Mouse (Mus musculus) retina, postnatal 7 days (tissue): Measurements from ENCODE around the gene C530008M17Rik.

ENCODE experiments used
- DNase-seq: peaks from one replicate; pipeline ENCODE4 v3.0.0-alpha.2; 2012; ENCODE audit warnings: low read depth, low spot score

C530008M17Rik gene

DNA sequence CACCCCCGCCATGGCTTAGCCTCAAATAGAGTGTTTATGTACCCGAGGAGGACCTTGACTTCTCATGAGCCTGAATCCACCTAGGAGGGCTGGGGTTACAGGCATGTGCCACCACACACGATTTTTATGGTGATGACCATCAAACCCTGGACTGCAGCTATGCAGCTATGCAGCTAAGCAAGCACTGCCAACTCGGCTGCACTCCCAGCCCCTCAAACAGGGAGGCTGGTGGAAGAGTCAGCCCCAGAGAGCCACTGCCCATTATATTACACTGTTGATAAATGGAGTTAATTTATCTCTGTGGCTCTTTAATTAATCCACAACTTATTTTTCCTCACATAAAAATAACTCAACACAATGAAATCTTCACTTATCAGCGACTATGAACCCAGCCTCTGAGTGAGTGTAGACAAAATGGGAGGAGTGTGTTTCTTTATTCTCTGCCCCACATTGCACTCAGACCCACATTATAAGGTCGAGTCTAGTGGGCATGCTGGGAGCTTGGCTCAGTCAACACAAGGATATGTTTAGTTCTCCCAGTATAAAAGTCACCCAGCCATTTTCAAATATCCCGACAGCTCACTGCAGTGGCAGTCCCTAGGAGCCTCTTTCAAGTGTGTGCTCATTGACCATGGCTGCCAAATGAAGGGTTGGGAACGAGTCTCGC is 117.3 kb downstream of the C530008M17Rik start:
- DNase-seq, result no peak

DNA sequence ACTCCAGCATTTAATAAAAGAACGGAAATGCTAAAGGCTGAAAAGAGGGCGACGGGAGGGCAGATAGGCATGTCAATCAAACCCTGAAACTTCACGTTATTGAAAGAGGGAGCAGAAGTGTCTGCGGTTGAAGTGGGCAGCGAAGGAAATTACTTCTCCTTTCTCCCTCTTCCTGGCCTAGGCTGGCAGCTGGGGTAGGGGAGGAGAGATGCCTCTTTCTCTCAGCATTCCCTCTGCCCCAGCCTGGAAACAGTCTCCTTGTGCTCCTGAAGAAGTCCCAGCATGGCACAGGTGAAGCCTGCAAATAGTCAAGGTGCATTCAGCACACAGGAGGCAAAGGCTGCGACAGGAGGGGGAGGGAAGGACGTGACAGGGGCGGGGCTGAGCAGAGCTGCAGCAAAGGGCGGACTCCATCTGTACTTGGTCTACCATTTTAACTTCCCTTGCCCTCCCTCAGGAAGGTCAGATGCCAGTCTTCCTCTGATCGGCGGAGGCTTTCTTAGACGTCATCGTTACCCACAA is 122.8 kb downstream of the C530008M17Rik start:
- DNase-seq, result no peak

DNA sequence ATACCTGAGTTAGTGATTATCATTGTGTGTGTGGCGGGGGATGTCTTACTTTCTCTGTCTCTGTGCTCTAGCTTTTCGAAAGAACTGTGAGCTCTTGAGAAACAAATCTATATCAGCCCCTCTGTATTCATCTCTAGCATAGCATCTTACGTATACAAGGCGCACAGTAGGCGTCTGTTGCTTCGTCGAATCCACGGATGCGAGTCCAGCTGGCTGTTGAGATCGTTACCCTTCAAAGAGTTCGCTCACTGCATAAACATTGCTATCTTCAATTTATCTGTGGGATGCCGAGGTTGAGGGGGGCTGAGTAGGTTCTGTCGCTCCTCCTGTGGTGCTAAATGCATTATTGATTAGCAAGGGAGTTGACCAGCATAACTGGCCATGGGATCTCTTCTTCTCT is 125.6 kb downstream of the C530008M17Rik start:
- no peak for DNase-seq

DNA sequence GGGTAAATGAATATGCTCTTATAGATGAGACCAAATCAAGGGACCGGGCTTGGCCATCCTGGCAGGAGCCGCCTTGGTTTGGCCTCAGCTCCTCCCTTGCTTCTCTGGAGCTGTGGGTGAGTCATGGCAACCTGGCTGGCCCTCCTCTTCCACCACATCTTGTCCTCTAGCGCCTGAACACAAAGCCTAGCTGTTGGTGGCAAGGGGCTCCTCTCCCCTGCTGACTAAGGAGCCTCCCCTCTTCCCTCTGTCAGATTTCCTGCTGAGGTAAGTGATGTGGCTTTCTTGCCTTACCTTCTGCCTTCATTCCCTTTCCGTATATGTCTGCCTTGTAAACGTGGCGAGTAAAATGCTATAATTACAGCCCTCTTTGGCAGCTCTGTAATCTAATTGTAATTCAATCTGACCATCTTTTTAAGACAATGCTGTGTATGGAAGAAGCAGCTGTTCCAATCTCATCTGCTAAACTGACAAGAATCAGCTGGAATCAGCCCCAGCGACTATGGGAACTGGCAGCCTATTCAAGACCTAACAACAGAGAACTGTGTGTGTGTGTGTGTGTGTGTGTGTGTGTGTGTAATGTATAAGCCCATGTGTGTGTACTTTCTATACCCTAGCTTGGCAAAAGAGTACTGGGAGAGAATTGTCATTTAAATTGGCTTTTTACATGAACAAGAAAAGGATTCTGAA is 126.2 kb downstream of the C530008M17Rik start:
- no peak for DNase-seq

DNA sequence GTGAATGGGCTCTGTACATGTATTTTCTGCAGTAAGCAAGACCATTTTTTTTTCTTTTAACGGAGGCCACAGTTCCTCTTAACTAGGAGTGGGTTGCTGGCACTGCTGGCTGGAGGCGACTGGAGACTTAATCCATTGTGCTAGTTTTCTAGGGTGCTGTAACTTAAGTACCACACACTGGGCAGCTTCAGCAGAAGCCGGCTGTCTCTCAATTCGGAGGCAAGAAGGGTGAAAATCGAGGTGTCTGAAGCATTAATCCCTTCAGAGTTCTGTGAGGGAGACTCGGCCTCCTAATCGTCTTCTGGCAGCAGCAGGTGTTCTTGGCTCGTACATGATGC is 126.8 kb downstream of the C530008M17Rik start:
- DNase-seq, result no peak

- no peak for DNase-seq
These were observed 127.9 kb downstream of the C530008M17Rik start for GRCm38 (mm10) chr5:76784151-76784723.

DNA sequence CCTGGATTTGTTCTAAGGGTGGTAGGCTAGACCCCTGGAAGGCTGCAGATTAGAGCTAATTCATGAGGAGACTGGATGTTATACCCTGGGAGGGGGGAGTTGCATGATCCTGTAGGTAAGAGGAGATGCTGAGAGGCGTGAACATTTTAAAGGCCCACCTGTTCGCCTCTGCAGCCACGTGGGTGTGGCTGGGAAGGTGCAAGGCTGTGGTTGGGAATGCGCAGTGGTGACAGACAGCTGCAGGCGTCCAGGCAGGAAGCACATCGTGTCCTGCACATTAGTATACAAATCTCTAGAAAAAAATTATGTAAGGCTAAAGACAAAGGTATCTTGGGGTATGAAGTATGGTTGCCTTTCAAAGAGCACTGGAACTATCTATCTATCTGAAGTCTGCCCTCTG is 128.7 kb downstream of the C530008M17Rik start:
- DNase-seq, result no peak

DNA sequence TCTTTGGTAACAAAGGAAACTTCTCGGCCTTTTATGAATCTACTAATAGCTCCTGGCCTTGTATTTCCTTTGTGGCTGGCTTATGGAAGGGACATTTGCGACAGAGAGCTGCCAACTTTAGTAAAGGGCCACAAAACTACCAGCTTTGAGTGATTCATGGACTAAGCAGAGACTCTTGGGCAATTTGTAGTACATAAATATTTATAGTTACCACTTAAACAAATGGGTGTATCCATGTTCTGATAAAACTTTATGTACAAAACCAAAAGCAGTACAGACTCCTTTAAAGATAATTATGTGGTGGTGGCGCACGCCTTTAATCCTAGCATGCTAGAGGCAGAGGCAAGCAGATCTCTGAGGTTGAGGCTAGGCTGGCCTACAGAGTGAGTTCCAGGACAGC is 133.6 kb downstream of the C530008M17Rik start:
- no peak for DNase-seq

- DNase-seq, result no peak
These were observed 135.0 kb downstream of the C530008M17Rik start for GRCm38 (mm10) chr5:76791280-76791679.

DNA sequence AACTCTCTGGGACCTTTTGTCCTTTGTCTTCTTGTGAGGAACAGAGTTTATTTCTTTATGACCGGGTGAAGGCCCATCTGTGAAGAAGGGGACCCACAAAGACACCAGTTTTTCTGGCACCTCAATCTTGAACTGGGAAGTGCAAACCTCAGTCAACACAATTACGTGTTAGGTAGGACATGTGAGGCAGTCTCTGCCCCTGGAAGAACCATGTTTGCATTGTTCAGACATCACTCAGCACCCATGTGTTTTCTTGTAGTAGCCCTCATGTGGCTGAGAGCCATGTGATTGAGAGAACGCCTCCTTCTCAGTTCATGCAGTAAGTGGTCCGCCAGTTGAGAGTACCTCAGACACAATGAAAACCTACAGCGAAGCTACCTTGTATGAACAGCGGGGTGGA is 136.4 kb downstream of the C530008M17Rik start:
- DNase-seq, result no peak

DNA sequence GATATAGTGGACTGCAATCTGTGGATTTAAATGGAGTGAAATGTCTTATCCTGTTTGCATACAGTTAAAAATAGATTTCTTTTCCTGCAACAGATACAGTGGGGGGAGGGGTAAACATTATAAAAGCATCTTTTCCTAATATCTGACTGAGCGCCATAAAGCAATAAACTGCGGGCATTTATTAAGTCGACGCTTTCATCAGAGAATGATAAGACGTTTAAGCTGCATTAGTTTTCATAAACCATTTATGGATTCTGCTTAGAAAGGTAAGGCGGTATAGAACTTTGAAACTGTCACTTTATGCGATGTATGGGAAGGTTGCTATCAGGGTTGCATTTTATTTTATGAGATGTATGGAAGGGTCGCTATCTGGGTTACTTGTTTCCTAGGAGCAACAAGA is 141.7 kb downstream of the C530008M17Rik start:
- no peak for DNase-seq

DNA sequence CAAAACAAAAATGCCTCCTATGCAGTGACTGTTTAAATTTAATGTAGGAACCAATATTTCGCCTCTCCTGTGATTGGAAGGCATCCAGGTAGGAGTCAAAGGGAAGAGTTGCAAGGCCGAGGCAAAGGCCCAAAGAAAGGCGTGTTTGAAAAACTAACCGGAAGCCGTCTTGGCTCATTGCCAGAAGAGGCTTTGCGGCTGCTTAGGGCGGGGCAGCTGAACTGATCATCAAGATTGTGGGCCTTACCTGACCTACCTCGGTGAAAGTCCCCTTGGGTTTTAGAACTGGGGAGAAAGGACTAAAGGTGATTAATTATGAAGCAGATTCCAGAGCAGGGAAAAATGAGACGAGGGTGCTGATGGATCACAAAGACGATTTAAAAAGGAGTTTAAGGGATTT is 143.2 kb downstream of the C530008M17Rik start:
- DNase-seq, result peak; percentile 28

GRCm38 (mm10) chr5:76809031-76809430 is 152.7 kb downstream of the C530008M17Rik start:
- no peak for DNase-seq

GRCm38 (mm10) chr5:76815035-76815434 is 158.7 kb downstream of the C530008M17Rik start:
- no peak for DNase-seq

DNA sequence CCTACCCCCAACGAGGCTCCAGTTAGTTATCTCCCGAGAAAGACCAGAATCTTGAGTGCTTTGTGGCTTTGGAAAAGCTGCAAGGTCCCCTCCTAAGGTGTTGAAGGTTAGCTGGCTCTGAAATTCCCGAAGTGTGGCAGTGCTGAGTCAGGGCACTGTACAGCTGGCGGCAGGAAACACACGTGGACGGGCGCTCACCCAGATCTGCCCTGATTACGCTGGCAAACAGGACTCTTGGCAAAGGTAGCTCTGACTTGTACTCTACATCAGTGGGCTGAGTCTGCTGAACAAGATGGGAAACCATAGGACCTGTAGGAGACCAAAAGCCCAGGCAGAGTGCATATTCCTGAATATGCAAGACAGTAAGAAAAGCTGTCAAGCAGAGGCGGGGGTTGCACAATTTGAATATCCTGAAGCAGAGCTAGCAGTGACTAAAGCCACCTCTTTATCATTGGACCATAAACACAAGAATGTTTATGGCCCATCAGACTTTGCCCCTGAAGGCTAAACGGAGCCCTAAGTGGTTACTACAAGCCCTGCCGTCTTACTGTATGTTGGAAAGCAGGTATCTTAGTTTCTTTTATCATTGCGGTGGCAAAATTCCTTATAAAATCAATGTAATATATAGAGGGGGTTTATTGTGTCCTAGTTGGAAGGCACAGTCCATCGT is 159.6 kb downstream of the C530008M17Rik start:
- no peak for DNase-seq

DNA sequence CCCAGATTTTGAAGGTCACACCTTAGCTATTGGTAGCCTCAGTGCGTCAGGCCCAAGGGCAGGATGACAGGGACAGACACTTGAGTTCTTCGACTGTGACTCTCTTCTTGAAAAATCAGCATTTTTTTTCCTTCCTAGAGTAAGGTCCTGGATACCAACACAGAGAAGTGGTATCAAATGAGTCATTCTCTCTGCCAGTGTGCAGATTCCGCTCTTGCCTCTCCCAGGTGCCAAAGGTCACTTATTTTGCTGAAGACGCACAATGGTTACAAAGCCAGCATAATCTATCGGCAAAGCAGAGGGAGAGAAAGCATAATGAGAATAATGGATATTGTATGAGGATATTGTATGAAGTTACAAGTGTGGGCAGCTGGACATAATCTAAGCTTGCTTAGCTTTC is 160.4 kb downstream of the C530008M17Rik start:
- DNase-seq, result no peak

DNA sequence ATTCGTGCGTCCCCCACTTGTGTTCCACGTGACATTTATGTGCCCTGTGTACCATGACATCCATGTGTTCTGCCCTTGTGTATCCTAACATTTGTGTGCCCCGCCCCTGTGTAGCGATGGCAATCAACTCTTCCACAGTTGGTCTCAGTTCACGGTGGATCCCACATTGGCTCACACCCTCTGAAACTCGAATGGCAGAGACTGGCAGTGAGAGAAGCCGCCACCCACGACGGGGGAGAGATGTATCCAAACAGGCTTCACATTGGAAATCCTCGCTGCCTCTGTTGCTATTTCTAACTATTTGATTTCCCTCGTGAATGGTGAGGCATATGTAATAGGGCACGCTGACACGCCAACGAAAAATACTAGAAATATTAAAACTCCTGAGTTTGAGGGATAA is 161.4 kb downstream of the C530008M17Rik start:
- DNase-seq, result no peak

DNA sequence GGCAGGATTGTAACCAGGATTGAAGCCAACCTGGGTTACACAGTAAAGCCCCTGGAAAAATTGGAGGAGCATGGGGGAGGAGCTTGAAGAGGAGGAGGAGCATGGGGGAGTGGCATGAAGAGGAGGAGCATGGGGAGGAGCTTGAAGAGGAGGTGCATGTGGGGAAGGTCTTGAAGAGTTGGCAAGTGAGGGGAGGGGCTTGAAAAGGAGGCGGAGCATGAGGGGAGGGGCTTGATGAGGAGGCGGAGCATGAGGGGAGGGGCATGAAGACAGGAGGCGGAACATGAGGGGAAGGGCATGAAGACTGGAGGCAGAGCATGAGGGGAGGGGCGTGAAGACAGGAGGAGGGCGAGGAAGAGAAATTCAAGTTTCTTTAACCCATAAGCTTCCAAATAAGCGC is 162.5 kb downstream of the C530008M17Rik start:
- DNase-seq, result no peak

DNA sequence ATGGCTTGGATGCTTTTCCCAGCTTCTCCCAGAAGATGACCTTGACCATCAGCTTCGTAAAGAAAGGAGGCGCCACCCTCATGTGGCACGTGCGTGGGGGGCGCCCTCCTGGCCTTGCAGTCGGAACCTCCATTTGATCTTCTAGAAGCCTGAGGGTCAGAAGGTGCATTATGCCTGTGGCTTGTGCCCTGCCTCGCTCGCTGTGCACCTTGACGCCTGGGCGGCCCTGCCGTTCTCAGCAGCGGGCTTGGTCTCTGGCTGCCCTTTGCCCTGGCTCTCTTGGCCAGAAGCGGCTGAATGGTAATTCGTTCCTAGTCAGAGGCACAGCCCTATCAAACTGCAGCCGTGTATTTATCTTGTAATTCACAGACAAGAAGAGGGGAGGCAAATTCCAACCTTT is 165.8 kb downstream of the C530008M17Rik start:
- DNase-seq, result no peak

- DNase-seq, result no peak
These were observed 172.4 kb downstream of the C530008M17Rik start for GRCm38 (mm10) chr5:76828527-76829240.

DNA sequence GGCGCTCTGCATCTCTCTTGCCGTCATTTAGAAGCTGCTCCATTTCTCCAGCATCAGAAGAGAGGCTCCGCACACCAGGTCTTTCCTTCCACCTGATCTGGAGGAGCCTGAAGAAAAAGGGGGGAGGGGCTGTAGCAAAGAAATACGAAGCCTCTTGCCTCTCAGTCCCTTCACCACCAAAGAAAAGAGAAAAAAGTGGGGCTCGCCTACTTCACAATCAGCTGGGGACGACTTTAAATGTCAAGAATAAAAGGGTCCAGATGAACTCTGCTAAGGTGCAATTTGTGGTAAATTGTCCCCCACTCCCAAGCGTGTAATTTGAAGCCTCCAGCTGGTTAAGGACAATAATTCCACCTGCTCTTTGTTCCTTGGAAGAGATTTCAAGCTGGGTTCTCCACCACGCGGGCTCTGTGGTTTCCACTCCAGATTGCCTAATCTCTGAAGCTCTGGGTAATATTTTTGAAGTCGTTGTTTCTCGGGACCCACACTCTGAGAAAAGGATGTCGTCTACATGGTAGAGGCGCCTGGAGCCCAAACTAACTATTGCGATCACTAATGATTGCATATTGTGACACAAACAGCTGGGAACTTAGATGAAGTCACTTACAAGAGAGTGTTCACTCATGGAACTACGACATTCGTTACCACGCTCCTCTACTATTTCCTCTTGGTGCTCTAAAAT is 176.4 kb downstream of the C530008M17Rik start:
- DNase-seq, result no peak
